Mouse (Mus musculus): ENCODE data around the gene Rpl36-ps4. TPM values are rescaled to one million over a fixed set of nuclear protein-coding genes. Genes with fewer than 3 reads are reported as not detected.
"Not testable (repeated sequence)": the region's sequence is repeated elsewhere in the genome, so short reads cannot be mapped to it uniquely, and the experiment has no call there.

Gene Rpl36-ps4
- polyA plus RNA-seq, 1 experiment from 2014 or later = not detected

DNA sequence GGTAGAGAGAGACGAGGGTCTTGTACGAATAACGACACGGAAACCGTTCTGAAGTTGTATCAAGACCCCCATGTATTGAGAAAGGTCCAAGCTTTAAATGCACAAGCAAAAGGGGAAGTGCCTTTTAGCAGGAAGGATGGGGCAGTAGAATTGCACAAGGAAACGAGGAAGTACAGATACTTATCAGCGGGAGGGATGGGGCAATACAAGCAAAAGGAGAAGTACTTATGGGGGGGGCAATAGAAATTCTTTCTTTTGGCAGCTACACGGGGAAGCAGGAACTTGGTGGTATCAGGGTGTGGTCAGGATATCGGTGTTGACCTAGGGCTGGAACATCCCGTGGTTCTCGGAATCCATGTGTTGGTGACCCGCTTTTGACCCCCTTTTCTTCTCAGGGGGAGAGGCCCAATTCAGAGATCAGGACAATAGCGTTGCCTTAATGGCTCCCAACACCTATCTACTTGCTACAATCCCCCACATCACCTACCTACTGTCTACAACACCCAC, 33.9 kb downstream of the Rpl36-ps4 start:
- H3K27ac ChIP-seq (replicated peaks in 1 of 2; ENCODE audit: control insufficient read depth in 1 of 2, insufficient read depth in 1 of 2, low read depth in 2 of 2, low read length in 2 of 2); H3K4me1 ChIP-seq (ENCODE audit: control insufficient read depth in 2 of 2, insufficient read depth in 2 of 2, low read length in 2 of 2); H3K27me3 ChIP-seq (ENCODE audit: control insufficient read depth, insufficient read depth, low read length); ATAC-seq (ENCODE audit: insufficient number of reproducible peaks, insufficient read depth, low FRiP score, low read depth); H3K4me3 ChIP-seq (ENCODE audit: control insufficient read depth in 1 of 2, insufficient read depth in 1 of 2, low read depth in 1 of 2, low read length in 2 of 2); H3K9me3 ChIP-seq (ENCODE audit: control insufficient read depth, low read length); H3K9ac ChIP-seq (ENCODE audit: low read length); H3K36me3 ChIP-seq (ENCODE audit: control insufficient read depth, insufficient read depth, low read length); H3K4me2 ChIP-seq (ENCODE audit: low read length): not testable (repeated sequence)
- WGBS = 87% methylated on average over 13 of the region's 13 CpGs

DNA sequence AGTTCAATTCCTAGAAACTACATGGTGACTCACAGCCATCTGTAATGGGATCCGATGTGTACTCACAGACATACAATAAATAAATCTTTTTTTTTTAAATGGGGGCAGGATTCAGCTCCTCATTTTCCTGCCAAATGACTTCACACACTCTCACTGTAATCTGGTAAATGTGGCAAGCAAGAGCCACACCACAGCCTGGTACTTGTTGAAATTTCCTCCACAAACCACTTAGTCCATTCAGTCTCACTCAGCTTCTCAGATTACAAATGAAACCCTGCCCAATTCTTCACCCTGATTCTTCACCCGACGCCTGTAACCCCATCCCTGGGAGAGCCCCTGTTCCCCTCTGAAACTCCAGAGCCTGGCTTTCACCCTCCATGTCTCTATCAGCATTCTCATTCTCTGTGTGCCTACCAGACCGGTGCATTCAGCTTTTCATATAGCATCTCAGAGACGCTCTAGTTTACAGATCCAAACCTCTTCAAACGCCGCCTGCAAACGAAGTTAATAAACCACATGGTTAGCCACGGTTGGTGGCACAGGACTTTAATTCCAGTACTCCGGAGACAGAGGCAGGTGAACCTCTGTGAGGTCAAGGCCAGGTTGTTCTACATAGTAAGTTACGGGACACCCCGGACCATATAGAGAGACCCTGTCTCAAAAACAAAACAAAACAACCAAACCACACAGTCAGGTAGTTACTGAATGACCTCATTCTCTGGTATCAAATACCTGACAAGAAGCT, 36.5 kb downstream of the Rpl36-ps4 start:
- WGBS = 69% methylated on average over 12 of the region's 12 CpGs
- no peak overlapping the region for H3K4me3 ChIP-seq (ENCODE audit: control insufficient read depth in 1 of 2, insufficient read depth in 1 of 2, low read depth in 1 of 2, low read length in 2 of 2)
- ATAC-seq (ENCODE audit: insufficient number of reproducible peaks, insufficient read depth, low FRiP score, low read depth) = no peak

DNA sequence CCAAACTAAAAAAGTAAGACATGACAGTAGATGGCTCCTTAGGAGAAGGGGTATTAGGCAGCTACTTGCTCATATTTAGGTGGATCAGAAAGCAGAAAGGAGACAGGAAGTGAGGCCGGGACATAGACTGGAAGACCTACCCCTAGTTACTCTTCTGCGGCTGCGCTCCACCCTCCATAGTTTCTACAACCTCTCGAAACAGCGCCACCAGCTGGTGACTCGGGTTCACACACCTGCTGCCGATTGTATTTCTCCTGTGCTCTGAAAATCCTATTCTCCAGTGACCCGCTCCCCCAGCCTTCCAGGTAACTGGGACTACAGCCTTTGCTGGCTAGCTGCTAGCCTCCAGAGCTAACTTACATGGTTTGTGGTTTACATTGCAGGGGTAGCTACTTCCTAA, 37.5 kb downstream of the Rpl36-ps4 start:
- Histone ChIP-seq H3K4me3 (ENCODE audit: control insufficient read depth in 1 of 2, insufficient read depth in 1 of 2, low read depth in 1 of 2, low read length in 2 of 2) (no peak overlapping the region), H3K36me3 (ENCODE audit: control insufficient read depth, insufficient read depth, low read length) (no peaks in the 10 kb centered on the region), H3K27me3 (ENCODE audit: control insufficient read depth, insufficient read depth, low read length) (no peaks in the 10 kb centered on the region), H3K9ac (ENCODE audit: low read length) (no peak overlapping the region), H3K27ac (replicated peaks in 1 of 2; ENCODE audit: control insufficient read depth in 1 of 2, insufficient read depth in 1 of 2, low read depth in 2 of 2, low read length in 2 of 2) (no peak overlapping the region), H3K9me3 (ENCODE audit: control insufficient read depth, low read length) (0 out of 2 replicates have a peak, but pooled peaks cover 3% of the 10 kb centered on the region), H3K4me2 (ENCODE audit: low read length) (no peak overlapping the region), H3K4me1 (ENCODE audit: control insufficient read depth in 2 of 2, insufficient read depth in 2 of 2, low read length in 2 of 2) (no peaks in the 10 kb centered on the region)
- ATAC-seq (ENCODE audit: insufficient number of reproducible peaks, insufficient read depth, low FRiP score, low read depth) = no peak
- 68% methylated on average over 8 of the region's 8 CpGs for WGBS

More for the DNA sequence above, 36.5 kb downstream of the Rpl36-ps4 start:
- no peaks in the 10 kb centered on the region for H3K36me3 ChIP-seq (ENCODE audit: control insufficient read depth, insufficient read depth, low read length)
- H3K27me3 ChIP-seq (ENCODE audit: control insufficient read depth, insufficient read depth, low read length) = no peaks in the 10 kb centered on the region
- no peaks in the 10 kb centered on the region for H3K4me1 ChIP-seq (ENCODE audit: control insufficient read depth in 2 of 2, insufficient read depth in 2 of 2, low read length in 2 of 2)
- no peak overlapping the region for H3K27ac ChIP-seq (replicated peaks in 1 of 2; ENCODE audit: control insufficient read depth in 1 of 2, insufficient read depth in 1 of 2, low read depth in 2 of 2, low read length in 2 of 2)
- no peak overlapping the region for H3K9ac ChIP-seq (ENCODE audit: low read length)
- H3K9me3 ChIP-seq (ENCODE audit: control insufficient read depth, low read length) = 0 out of 2 replicates have a peak, but pooled peaks cover 3% of the 10 kb centered on the region
- H3K4me2 ChIP-seq (ENCODE audit: low read length) = no peak overlapping the region

DNA sequence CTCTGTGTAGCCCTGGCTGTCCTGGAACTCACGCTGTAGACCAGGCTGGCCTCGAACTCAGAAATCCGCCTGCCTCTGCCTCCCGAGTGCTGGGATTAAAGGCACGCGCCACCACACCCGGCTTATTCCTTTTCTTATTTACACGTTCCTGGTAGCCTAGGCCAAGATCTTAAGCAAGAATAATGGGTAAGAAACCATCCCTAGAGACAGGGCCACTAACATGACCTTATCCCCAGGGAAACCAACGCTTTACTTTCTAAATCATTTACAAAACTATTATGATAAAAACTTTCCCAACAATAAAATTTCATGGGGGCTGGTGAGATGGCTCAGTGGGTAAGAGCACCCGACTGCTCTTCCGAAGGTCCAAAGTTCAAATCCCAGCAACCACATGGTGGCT, 38.6 kb downstream of the Rpl36-ps4 start:
- not testable (repeated sequence) for H3K27me3 ChIP-seq (ENCODE audit: control insufficient read depth, insufficient read depth, low read length); H3K9me3 ChIP-seq (ENCODE audit: control insufficient read depth, low read length); H3K4me2 ChIP-seq (ENCODE audit: low read length); H3K9ac ChIP-seq (ENCODE audit: low read length); H3K27ac ChIP-seq (replicated peaks in 1 of 2; ENCODE audit: control insufficient read depth in 1 of 2, insufficient read depth in 1 of 2, low read depth in 2 of 2, low read length in 2 of 2); H3K4me1 ChIP-seq (ENCODE audit: control insufficient read depth in 2 of 2, insufficient read depth in 2 of 2, low read length in 2 of 2); ATAC-seq (ENCODE audit: insufficient number of reproducible peaks, insufficient read depth, low FRiP score, low read depth); H3K36me3 ChIP-seq (ENCODE audit: control insufficient read depth, insufficient read depth, low read length); H3K4me3 ChIP-seq (ENCODE audit: control insufficient read depth in 1 of 2, insufficient read depth in 1 of 2, low read depth in 1 of 2, low read length in 2 of 2)
- WGBS = 91% methylated on average over 11 of the region's 11 CpGs

DNA sequence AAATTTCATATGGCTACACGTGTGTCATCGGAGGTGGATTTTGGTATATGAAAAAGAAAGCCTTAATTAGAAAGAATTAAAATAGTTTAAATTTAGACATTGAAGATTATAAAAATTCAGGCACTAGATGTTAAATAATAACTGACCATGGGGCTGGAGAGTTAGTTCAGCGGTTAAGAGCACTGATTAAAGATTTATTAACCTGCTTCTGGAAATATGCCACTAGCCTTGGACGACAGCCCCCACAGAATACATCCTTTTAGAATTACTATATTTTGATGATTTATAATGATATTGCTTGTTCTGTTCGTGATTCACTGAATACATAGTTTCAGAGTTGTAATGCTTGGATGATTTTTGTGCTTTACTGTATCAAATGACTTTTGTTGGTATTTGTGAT, 39.2 kb downstream of the Rpl36-ps4 start:
- not testable (repeated sequence) for H3K4me2 ChIP-seq (ENCODE audit: low read length); ATAC-seq (ENCODE audit: insufficient number of reproducible peaks, insufficient read depth, low FRiP score, low read depth)

DNA sequence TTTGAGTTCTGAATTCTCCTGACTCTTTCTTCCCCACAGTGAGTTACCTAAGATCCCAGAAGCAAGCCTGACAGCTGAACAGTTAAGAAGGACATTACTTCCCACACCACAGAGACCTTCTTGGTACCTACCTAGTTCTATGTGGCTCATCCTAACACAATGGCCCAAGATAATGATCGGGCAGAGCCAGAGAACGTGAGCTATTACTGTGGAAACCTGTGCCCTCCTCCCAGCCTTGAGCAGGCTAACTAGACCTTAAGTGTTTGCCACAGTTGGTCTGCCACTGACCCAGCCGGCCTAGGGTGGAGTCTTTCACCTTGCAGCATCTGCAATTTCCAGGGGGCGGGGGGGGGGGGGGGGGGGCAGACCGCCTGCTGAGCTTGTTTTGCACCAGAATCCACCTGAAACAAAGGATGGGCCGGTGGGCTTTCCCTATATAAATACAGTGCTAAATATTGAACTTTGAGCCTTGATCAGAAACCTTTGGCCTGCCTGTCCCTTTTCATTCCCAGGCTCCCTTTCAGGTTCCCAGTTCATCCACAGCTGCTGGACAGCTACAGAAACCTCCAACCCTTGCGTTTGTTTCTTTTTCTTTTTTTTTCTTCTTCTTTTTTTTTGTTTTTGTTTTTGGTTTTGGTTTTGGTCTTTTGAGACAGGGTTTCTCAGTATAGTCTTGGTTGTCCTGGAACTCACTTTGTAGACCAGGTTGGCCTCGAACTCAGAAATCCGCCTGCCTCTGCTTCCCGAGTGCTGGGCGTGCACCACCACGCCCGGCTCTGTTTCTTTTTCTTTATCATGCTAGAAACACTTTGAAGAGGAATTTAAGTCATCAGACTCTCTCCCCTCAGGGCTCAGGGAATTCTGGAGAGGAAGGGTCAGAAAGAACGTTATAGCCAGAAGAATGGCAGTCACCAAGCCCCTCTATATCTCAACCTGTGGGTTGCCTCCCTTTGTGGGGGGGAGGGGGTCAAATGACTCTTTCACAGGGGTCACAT, 42.6 kb downstream of the Rpl36-ps4 start:
- Histone ChIP-seq H3K27me3 (ENCODE audit: control insufficient read depth, insufficient read depth, low read length) (no peaks in the 10 kb centered on the region), H3K27ac (replicated peaks in 1 of 2; ENCODE audit: control insufficient read depth in 1 of 2, insufficient read depth in 1 of 2, low read depth in 2 of 2, low read length in 2 of 2) (no peak overlapping the region), H3K9me3 (ENCODE audit: control insufficient read depth, low read length) (0 out of 2 replicates have a peak, but pooled peaks cover 3% of the 10 kb centered on the region), H3K4me3 (ENCODE audit: control insufficient read depth in 1 of 2, insufficient read depth in 1 of 2, low read depth in 1 of 2, low read length in 2 of 2) (no peak overlapping the region), H3K9ac (ENCODE audit: low read length) (no peak overlapping the region), H3K4me1 (ENCODE audit: control insufficient read depth in 2 of 2, insufficient read depth in 2 of 2, low read length in 2 of 2) (no peaks in the 10 kb centered on the region), H3K4me2 (ENCODE audit: low read length) (no peak overlapping the region), H3K36me3 (ENCODE audit: control insufficient read depth, insufficient read depth, low read length) (no peaks in the 10 kb centered on the region)
- WGBS = 86% methylated on average over 13 of the region's 14 CpGs
- ATAC-seq (ENCODE audit: insufficient number of reproducible peaks, insufficient read depth, low FRiP score, low read depth) = no peak

More for the DNA sequence above, 39.2 kb downstream of the Rpl36-ps4 start:
- not testable (repeated sequence) for H3K27me3 ChIP-seq (ENCODE audit: control insufficient read depth, insufficient read depth, low read length); H3K9ac ChIP-seq (ENCODE audit: low read length); H3K4me1 ChIP-seq (ENCODE audit: control insufficient read depth in 2 of 2, insufficient read depth in 2 of 2, low read length in 2 of 2); H3K27ac ChIP-seq (replicated peaks in 1 of 2; ENCODE audit: control insufficient read depth in 1 of 2, insufficient read depth in 1 of 2, low read depth in 2 of 2, low read length in 2 of 2); H3K4me3 ChIP-seq (ENCODE audit: control insufficient read depth in 1 of 2, insufficient read depth in 1 of 2, low read depth in 1 of 2, low read length in 2 of 2); H3K9me3 ChIP-seq (ENCODE audit: control insufficient read depth, low read length); H3K36me3 ChIP-seq (ENCODE audit: control insufficient read depth, insufficient read depth, low read length)
- WGBS = 85% methylated on average over 5 of the region's 5 CpGs

DNA sequence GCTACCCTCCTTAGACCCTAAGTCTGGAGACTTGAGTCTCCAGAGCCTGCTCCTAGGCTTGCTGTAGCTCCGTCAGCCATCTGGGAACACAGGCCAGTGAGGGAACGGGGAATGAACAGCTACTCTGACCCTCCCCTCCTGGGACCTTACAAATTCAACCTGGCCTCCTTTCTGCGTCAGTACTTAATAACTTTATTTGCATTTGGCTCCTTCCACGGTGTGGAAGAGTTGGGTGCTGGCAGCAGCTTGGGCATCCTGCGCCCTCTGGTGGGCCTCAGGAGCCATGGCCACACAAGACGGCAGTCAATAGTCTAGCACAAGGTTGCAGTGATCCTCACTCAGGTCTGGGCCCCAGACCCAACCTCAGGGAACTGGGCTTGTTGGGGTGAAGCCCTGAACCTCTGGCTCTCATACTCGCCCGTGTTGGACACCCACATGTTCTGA, 47.7 kb downstream of the Rpl36-ps4 start:
- WGBS = 55% methylated on average over 5 of the region's 8 CpGs
- H3K27me3 ChIP-seq (ENCODE audit: control insufficient read depth, insufficient read depth, low read length); H3K36me3 ChIP-seq (ENCODE audit: control insufficient read depth, insufficient read depth, low read length); H3K4me1 ChIP-seq (ENCODE audit: control insufficient read depth in 2 of 2, insufficient read depth in 2 of 2, low read length in 2 of 2); H3K9me3 ChIP-seq (ENCODE audit: control insufficient read depth, low read length); H3K4me3 ChIP-seq (ENCODE audit: control insufficient read depth in 1 of 2, insufficient read depth in 1 of 2, low read depth in 1 of 2, low read length in 2 of 2); H3K27ac ChIP-seq (replicated peaks in 1 of 2; ENCODE audit: control insufficient read depth in 1 of 2, insufficient read depth in 1 of 2, low read depth in 2 of 2, low read length in 2 of 2); ATAC-seq (ENCODE audit: insufficient number of reproducible peaks, insufficient read depth, low FRiP score, low read depth); H3K9ac ChIP-seq (ENCODE audit: low read length); H3K4me2 ChIP-seq (ENCODE audit: low read length): not testable (repeated sequence)
